Mouse (Mus musculus): ENCODE data around the gene Bpifa6. TPM values are rescaled to one million over a fixed set of nuclear protein-coding genes. Genes with fewer than 3 reads are reported as not detected.

The Bpifa6 gene
- not detected in 2 replicates for polyA plus RNA-seq (2014; fragmentation: Nextera tagmentation; extraction: Ambion mirVana)

- 74% methylated on average over 5 of the region's 5 CpGs for WGBS
Observed at GRCm38 (mm10) chr2:153974582-153974981, at the start of gene Bpifa6. Bpifa6 (plus strand) TSS chr2:153974945.

GRCm38 (mm10) chr2:153929871-153930413, 44.8 kb upstream of the Bpifa6 start:
- no peak overlapping the region for H3K9ac ChIP-seq (ENCODE audit: low read length)
- peak; percentile 78 for DNase-seq (ENCODE audit: low spot score)

More at GRCm38 (mm10) chr2:153974582-153974981, at the start of gene Bpifa6:
- Histone ChIP-seq H3K4me2 (ENCODE audit: low read depth, severe bottlenecking) (no peak within 1 kb of the TSS), H3K36me3 (ENCODE audit: control insufficient read depth, insufficient read depth, low read length) (no peaks in the 10 kb centered on the region), H3K4me1 (ENCODE audit: control insufficient read depth, insufficient read depth, low read length) (no peaks in the 10 kb centered on the region), H3K27ac (replicated peaks; ENCODE audit: low read depth, low read length) (no peak within 1 kb of the TSS), H3K27me3 (ENCODE audit: control insufficient read depth, insufficient read depth, low read length) (no peaks in the 10 kb centered on the region), H3K9me3 (ENCODE audit: control insufficient read depth, low read length) (no peaks in the 10 kb centered on the region), H3K9ac (ENCODE audit: low read length) (no peak within 1 kb of the TSS), H3K4me3 (ENCODE audit: low read depth, low read length) (no peak within 1 kb of the TSS)
- ATAC-seq (ENCODE audit: insufficient number of reproducible peaks, low FRiP score, low TSS enrichment, low read depth) (no peak), DNase-seq (ENCODE audit: low spot score) (no peak)

GRCm38 (mm10) chr2:153931125-153931524, 43.6 kb upstream of the Bpifa6 start:
- no peak for DNase-seq (ENCODE audit: low spot score)
- no peaks in the 10 kb centered on the region for H3K9me3 ChIP-seq (ENCODE audit: control insufficient read depth, low read length)
- no peaks in the 10 kb centered on the region for H3K4me1 ChIP-seq (ENCODE audit: control insufficient read depth, insufficient read depth, low read length)
- no peak overlapping the region for H3K27ac ChIP-seq (replicated peaks; ENCODE audit: low read depth, low read length)
- 74% methylated on average over 6 of the region's 6 CpGs for WGBS
- no peak overlapping the region for H3K4me3 ChIP-seq (ENCODE audit: low read depth, low read length)
- no peaks in the 10 kb centered on the region for H3K36me3 ChIP-seq (ENCODE audit: control insufficient read depth, insufficient read depth, low read length)
- no peaks in the 10 kb centered on the region for H3K27me3 ChIP-seq (ENCODE audit: control insufficient read depth, insufficient read depth, low read length)
- no peak overlapping the region for H3K9ac ChIP-seq (ENCODE audit: low read length)
- no peak for ATAC-seq (ENCODE audit: insufficient number of reproducible peaks, low FRiP score, low TSS enrichment, low read depth)
- no peak overlapping the region for H3K4me2 ChIP-seq (ENCODE audit: low read depth, severe bottlenecking)

More at GRCm38 (mm10) chr2:153929871-153930413, 44.8 kb upstream of the Bpifa6 start:
- Histone ChIP-seq H3K9me3 (ENCODE audit: control insufficient read depth, low read length) (no peaks in the 10 kb centered on the region), H3K4me2 (ENCODE audit: low read depth, severe bottlenecking) (no peak overlapping the region), H3K4me3 (ENCODE audit: low read depth, low read length) (no peak overlapping the region), H3K4me1 (ENCODE audit: control insufficient read depth, insufficient read depth, low read length) (no peaks in the 10 kb centered on the region), H3K27ac (replicated peaks; ENCODE audit: low read depth, low read length) (no peak overlapping the region), H3K36me3 (ENCODE audit: control insufficient read depth, insufficient read depth, low read length) (no peaks in the 10 kb centered on the region), H3K27me3 (ENCODE audit: control insufficient read depth, insufficient read depth, low read length) (no peaks in the 10 kb centered on the region)
- 49% methylated on average over 3 of the region's 3 CpGs for WGBS
- ATAC-seq (ENCODE audit: insufficient number of reproducible peaks, low FRiP score, low TSS enrichment, low read depth): peak; percentile 44; the same call in 1 of the 2 replicates

- H3K36me3 ChIP-seq (ENCODE audit: control insufficient read depth, insufficient read depth, low read length): no peaks in the 10 kb centered on the region
- H3K4me2 ChIP-seq (ENCODE audit: low read depth, severe bottlenecking): no peak overlapping the region
- no peak overlapping the region for H3K9ac ChIP-seq (ENCODE audit: low read length)
- no peak overlapping the region for H3K4me3 ChIP-seq (ENCODE audit: low read depth, low read length)
- no peak for DNase-seq (ENCODE audit: low spot score)
- 81% methylated on average over 6 of the region's 6 CpGs for WGBS
- no peaks in the 10 kb centered on the region for H3K9me3 ChIP-seq (ENCODE audit: control insufficient read depth, low read length)
- no peaks in the 10 kb centered on the region for H3K4me1 ChIP-seq (ENCODE audit: control insufficient read depth, insufficient read depth, low read length)
- H3K27me3 ChIP-seq (ENCODE audit: control insufficient read depth, insufficient read depth, low read length): no peaks in the 10 kb centered on the region
- no peak for ATAC-seq (ENCODE audit: insufficient number of reproducible peaks, low FRiP score, low TSS enrichment, low read depth)
- H3K27ac ChIP-seq (replicated peaks; ENCODE audit: low read depth, low read length): no peak overlapping the region
Observed at GRCm38 (mm10) chr2:153933311-153933710, 41.4 kb upstream of the Bpifa6 start.

GRCm38 (mm10) chr2:153935348-153935747, 39.4 kb upstream of the Bpifa6 start:
- H3K27ac ChIP-seq (replicated peaks; ENCODE audit: low read depth, low read length): no peak overlapping the region
- ATAC-seq (ENCODE audit: insufficient number of reproducible peaks, low FRiP score, low TSS enrichment, low read depth): no peak
- 91% methylated on average over 6 of the region's 6 CpGs for WGBS
- H3K27me3 ChIP-seq (ENCODE audit: control insufficient read depth, insufficient read depth, low read length): no peaks in the 10 kb centered on the region
- no peaks in the 10 kb centered on the region for H3K9me3 ChIP-seq (ENCODE audit: control insufficient read depth, low read length)
- H3K9ac ChIP-seq (ENCODE audit: low read length): no peak overlapping the region
- no peak overlapping the region for H3K4me3 ChIP-seq (ENCODE audit: low read depth, low read length)
- H3K36me3 ChIP-seq (ENCODE audit: control insufficient read depth, insufficient read depth, low read length): no peaks in the 10 kb centered on the region
- H3K4me1 ChIP-seq (ENCODE audit: control insufficient read depth, insufficient read depth, low read length): no peaks in the 10 kb centered on the region
- H3K4me2 ChIP-seq (ENCODE audit: low read depth, severe bottlenecking): no peak overlapping the region
- no peak for DNase-seq (ENCODE audit: low spot score)

- no peak within 1 kb of the TSS for H3K9ac ChIP-seq (ENCODE audit: low read length)
- no peaks in the 10 kb centered on the region for H3K36me3 ChIP-seq (ENCODE audit: control insufficient read depth, insufficient read depth, low read length)
- DNase-seq (ENCODE audit: low spot score): no peak
- no peak for ATAC-seq (ENCODE audit: insufficient number of reproducible peaks, low FRiP score, low TSS enrichment, low read depth)
- 89% methylated on average over 5 of the region's 5 CpGs for WGBS
- no peak within 1 kb of the TSS for H3K27ac ChIP-seq (replicated peaks; ENCODE audit: low read depth, low read length)
- no peaks in the 10 kb centered on the region for H3K4me1 ChIP-seq (ENCODE audit: control insufficient read depth, insufficient read depth, low read length)
- no peak within 1 kb of the TSS for H3K4me3 ChIP-seq (ENCODE audit: low read depth, low read length)
- no peaks in the 10 kb centered on the region for H3K9me3 ChIP-seq (ENCODE audit: control insufficient read depth, low read length)
- H3K27me3 ChIP-seq (ENCODE audit: control insufficient read depth, insufficient read depth, low read length): no peaks in the 10 kb centered on the region
- no peak within 1 kb of the TSS for H3K4me2 ChIP-seq (ENCODE audit: low read depth, severe bottlenecking)
Observed at GRCm38 (mm10) chr2:153937843-153938242, 36.9 kb upstream of the Bpifa6 start, which contains the start of gene Bpifb4. Bpifb4 (plus strand) TSS chr2:153938212.

- H3K36me3 ChIP-seq (ENCODE audit: control insufficient read depth, insufficient read depth, low read length): no peaks in the 10 kb centered on the region
- H3K4me1 ChIP-seq (ENCODE audit: control insufficient read depth, insufficient read depth, low read length): no peaks in the 10 kb centered on the region
- WGBS: 33% methylated on average over 3 of the region's 3 CpGs
- no peaks in the 10 kb centered on the region for H3K9me3 ChIP-seq (ENCODE audit: control insufficient read depth, low read length)
- no peak overlapping the region for H3K4me2 ChIP-seq (ENCODE audit: low read depth, severe bottlenecking)
- H3K4me3 ChIP-seq (ENCODE audit: low read depth, low read length): no peak overlapping the region
- no peak overlapping the region for H3K9ac ChIP-seq (ENCODE audit: low read length)
- peak; percentile 79 for DNase-seq (ENCODE audit: low spot score)
- H3K27me3 ChIP-seq (ENCODE audit: control insufficient read depth, insufficient read depth, low read length): no peaks in the 10 kb centered on the region
- no peak overlapping the region for H3K27ac ChIP-seq (replicated peaks; ENCODE audit: low read depth, low read length)
- no peak for ATAC-seq (ENCODE audit: insufficient number of reproducible peaks, low FRiP score, low TSS enrichment, low read depth)
Observed at GRCm38 (mm10) chr2:153943537-153943936, 31.2 kb upstream of the Bpifa6 start.

- no peak overlapping the region for H3K9ac ChIP-seq (ENCODE audit: low read length)
- no peaks in the 10 kb centered on the region for H3K27me3 ChIP-seq (ENCODE audit: control insufficient read depth, insufficient read depth, low read length)
- H3K4me3 ChIP-seq (ENCODE audit: low read depth, low read length): no peak overlapping the region
- no peak for ATAC-seq (ENCODE audit: insufficient number of reproducible peaks, low FRiP score, low TSS enrichment, low read depth)
- H3K36me3 ChIP-seq (ENCODE audit: control insufficient read depth, insufficient read depth, low read length): no peaks in the 10 kb centered on the region
- H3K27ac ChIP-seq (replicated peaks; ENCODE audit: low read depth, low read length): no peak overlapping the region
- WGBS: 88% methylated on average over 8 of the region's 8 CpGs
- no peaks in the 10 kb centered on the region for H3K4me1 ChIP-seq (ENCODE audit: control insufficient read depth, insufficient read depth, low read length)
- no peaks in the 10 kb centered on the region for H3K9me3 ChIP-seq (ENCODE audit: control insufficient read depth, low read length)
- H3K4me2 ChIP-seq (ENCODE audit: low read depth, severe bottlenecking): no peak overlapping the region
- no peak for DNase-seq (ENCODE audit: low spot score)
Observed at GRCm38 (mm10) chr2:153944567-153944966, 30.2 kb upstream of the Bpifa6 start.

GRCm38 (mm10) chr2:153952897-153953296, 21.8 kb upstream of the Bpifa6 start:
- H3K9me3 ChIP-seq (ENCODE audit: control insufficient read depth, low read length): no peaks in the 10 kb centered on the region
- H3K4me3 ChIP-seq (ENCODE audit: low read depth, low read length): no peak overlapping the region
- H3K27ac ChIP-seq (replicated peaks; ENCODE audit: low read depth, low read length): no peak overlapping the region
- H3K36me3 ChIP-seq (ENCODE audit: control insufficient read depth, insufficient read depth, low read length): no peaks in the 10 kb centered on the region
- ATAC-seq (ENCODE audit: insufficient number of reproducible peaks, low FRiP score, low TSS enrichment, low read depth): no peak
- peak; percentile 84 for DNase-seq (ENCODE audit: low spot score)
- H3K4me1 ChIP-seq (ENCODE audit: control insufficient read depth, insufficient read depth, low read length): no peaks in the 10 kb centered on the region
- H3K4me2 ChIP-seq (ENCODE audit: low read depth, severe bottlenecking): no peak overlapping the region
- H3K27me3 ChIP-seq (ENCODE audit: control insufficient read depth, insufficient read depth, low read length): no peaks in the 10 kb centered on the region
- no peak overlapping the region for H3K9ac ChIP-seq (ENCODE audit: low read length)
- 29% methylated on average over 6 of the region's 6 CpGs for WGBS

Data from limb, embryonic 11.5 days (tissue).